15 mouse cellular contexts compared by ENCODE assay signal in the genomic region with DNA sequence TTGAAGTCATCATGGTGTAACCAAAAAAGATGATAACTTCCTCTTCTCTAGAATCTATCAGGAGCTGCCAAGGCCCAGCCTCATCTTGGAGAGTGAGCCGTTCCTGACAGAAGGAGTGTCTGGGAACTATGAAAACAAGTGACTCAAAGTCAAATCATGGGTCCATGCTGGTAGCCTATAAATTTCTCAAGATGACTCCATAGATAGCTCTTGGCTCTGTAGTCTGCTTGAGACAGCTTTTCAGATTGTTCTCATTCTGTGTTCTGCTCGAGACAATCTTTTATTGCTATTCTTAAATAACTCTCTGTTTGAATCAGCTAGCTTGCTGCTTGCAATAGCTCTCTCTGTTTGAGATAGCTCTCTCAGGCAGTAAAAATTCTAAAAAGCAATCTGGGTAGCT.
DNase-seq lines count a peak whose midpoint lies in the region; ATAC-seq lines count a peak whose summit lies in the region.
"Had no signal": no experiment of that assay in that cellular context is flagged by ENCODE, and none has a peak within 500 bp of the region (broad histone marks: within the 10 kb centered on the region; RNA-seq: fewer than 3 reads in every experiment).

No protein-coding gene starts in this region.

- intact Hi-C loops in left cerebral cortex, postnatal 10 days (cut with DNase I) = no loop called here

- no peak for DNase-seq in frontal cortex, postnatal 25 days (ENCODE audit: low spot score in 2 of 2)
- peak; percentile 33 to 47 for DNase-seq in frontal cortex, adult 2 months (ENCODE audit: extremely low spot score in 1 of 2, low spot score in 1 of 2)
- peak; percentile 14 to 44 for DNase-seq in left cerebral cortex, postnatal 10 days (ENCODE audit: extremely low spot score in 1 of 2, low spot score in 2 of 2)
- DNase-seq in right cerebral cortex, postnatal 25 days = peak; percentile 17
- no peak for DNase-seq in embryo, embryonic 11 days
- DNase-seq in testis, postnatal 14 days (ENCODE audit: low spot score) = no peak
- DNase-seq in natural killer cell, adult 2 months (ENCODE audit: low spot score in 2 of 2) = no peak
- DNase-seq: adrenal gland, postnatal 25 days; cerebellum, adult 9-10 months; gastrocnemius, adult 2 months; kidney, postnatal 4 days; liver, embryonic 13.5 days; midbrain, embryonic 14.5 days; retina, postnatal 1 day had no signal

- peak; percentile 99 for ATAC-seq in frontal cortex, adult (ENCODE audit: low TSS enrichment)

Comparison
In these comparisons a context has a peak if more than half of its experiments do, and no peak if none do; other contexts are left out.
1. DNase-seq: peak in frontal cortex, adult 2 months (2 of 2), left cerebral cortex, postnatal 10 days (2 of 2) and right cerebral cortex, postnatal 25 days (single experiment); none in frontal cortex, postnatal 25 days (0 of 2), embryo, embryonic 11 days (single experiment), testis, postnatal 14 days (single experiment) and natural killer cell, adult 2 months (0 of 2).